ENCODE assay signal across 22 mouse cellular contexts in the genomic region with DNA sequence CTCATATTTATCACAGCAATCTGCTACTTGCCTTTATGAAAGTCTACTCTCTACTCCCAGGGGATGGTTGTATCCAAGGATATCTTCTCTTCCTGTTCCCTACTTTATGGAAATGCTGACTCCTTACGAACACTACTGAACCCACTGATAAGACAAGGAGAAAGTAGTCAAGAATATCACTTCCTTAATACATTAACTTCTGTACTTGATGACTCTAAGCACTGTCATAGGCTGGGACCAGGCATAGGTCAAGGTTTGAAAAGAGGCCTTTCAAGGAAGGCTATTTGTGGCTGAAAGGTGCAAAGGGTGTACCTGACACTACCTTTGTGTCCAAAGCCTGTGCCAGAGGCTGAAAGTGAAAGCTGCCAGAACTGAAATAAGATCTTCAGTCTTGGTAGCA.
"Had no signal": no experiment of that assay in that cellular context is flagged by ENCODE, and none has a peak within 500 bp of the region (broad histone marks: within the 10 kb centered on the region; RNA-seq: fewer than 3 reads in every experiment).

No protein-coding gene starts in this region.

- H3K9me3 ChIP-seq: liver, embryonic 15.5 days; lung, embryonic 15.5 days; midbrain, embryonic 10.5 days; midbrain, embryonic 12.5 days; neural tube, embryonic 13.5 days; neural tube, embryonic 15.5 days had no signal

- H3K4me1 ChIP-seq: liver, embryonic 15.5 days; lung, embryonic 15.5 days; midbrain, embryonic 10.5 days; midbrain, embryonic 12.5 days; neural tube, embryonic 13.5 days; neural tube, embryonic 15.5 days had no signal

- H3K36me3 ChIP-seq: liver, embryonic 15.5 days; lung, embryonic 15.5 days; midbrain, embryonic 10.5 days; midbrain, embryonic 12.5 days; neural tube, embryonic 13.5 days; neural tube, embryonic 15.5 days had no signal

- H3K4me3 ChIP-seq: liver, embryonic 15.5 days; lung, embryonic 15.5 days; midbrain, embryonic 10.5 days; midbrain, embryonic 12.5 days; myocyte; neural tube, embryonic 13.5 days; neural tube, embryonic 15.5 days had no signal

- H3K27me3 ChIP-seq: liver, embryonic 15.5 days had no signal

- H3K9ac ChIP-seq: liver, embryonic 15.5 days; liver, postnatal 0 days; lung, embryonic 15.5 days; midbrain, embryonic 12.5 days; neural tube, embryonic 13.5 days; neural tube, embryonic 15.5 days had no signal

- H3K4me2 ChIP-seq: liver, embryonic 15.5 days; lung, embryonic 15.5 days; midbrain, embryonic 12.5 days; neural tube, embryonic 13.5 days; neural tube, embryonic 15.5 days had no signal

- ATAC-seq: liver, postnatal 0 days; lung, postnatal 0 days; midbrain, embryonic 16.5 days had no signal

- DNase-seq: liver, postnatal 0 days; lung, adult 2 months; lung, postnatal 14 days; lung, postnatal 36 days; midbrain, embryonic 14.5 days; retina, postnatal 1 day; right cerebral cortex, adult 18-20 months; right cerebral cortex, postnatal 25 days; right cerebral cortex, postnatal 4 days; thymus, adult 2 months; thymus, postnatal 25 days; thymus, postnatal 4 days had no signal

- H3K27ac ChIP-seq: liver, embryonic 15.5 days; lung, embryonic 15.5 days; macrophage; midbrain, embryonic 10.5 days; midbrain, embryonic 12.5 days; neural tube, embryonic 13.5 days; neural tube, embryonic 15.5 days had no signal
